20 mouse cellular contexts compared by ENCODE assay signal in the genomic region with DNA sequence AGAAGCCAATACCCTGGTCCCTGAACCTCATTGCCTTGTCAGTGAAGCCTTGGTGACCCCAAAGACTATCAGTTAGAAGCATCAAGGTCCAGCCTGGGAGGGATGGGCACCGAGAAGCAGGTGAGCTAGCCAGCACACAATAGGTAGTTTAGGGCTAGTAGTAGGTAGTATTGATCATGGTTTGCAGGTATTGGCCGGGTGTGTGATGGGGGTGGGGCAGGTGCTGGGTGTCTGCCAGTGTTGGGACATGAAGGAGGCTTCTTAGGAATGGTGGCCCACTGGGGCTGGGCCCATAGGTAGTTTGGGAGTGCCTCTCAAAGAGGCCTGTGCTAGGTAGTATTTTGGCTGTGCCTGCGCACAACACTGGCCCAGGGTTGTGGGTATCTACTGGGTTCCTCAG. TPM values are rescaled to one million over a fixed set of nuclear protein-coding genes. Genes with fewer than 3 reads are reported as not detected.
A peak's percentile ranks its signal among the peaks of the same experiment; 100 is the strongest.
DNase-seq lines count a peak whose midpoint lies in the region; ATAC-seq and TF ChIP-seq lines count a peak whose summit lies in the region.
"Had no signal": no experiment of that assay in that cellular context is flagged by ENCODE, and none has a peak within 500 bp of the region (broad histone marks: within the 10 kb centered on the region; RNA-seq: fewer than 3 reads in every experiment).

No protein-coding gene starts in this region.

- H3K27ac ChIP-seq in neural tube, embryonic 12.5 days = peak overlapping the region; percentile 32; the same call in 1 of the 2 replicates
- H3K27ac ChIP-seq in layer of hippocampus, adult 2 months = no peak overlapping the region
- H3K27ac ChIP-seq in liver, postnatal 0 days (ENCODE audit: low read depth) = no peak overlapping the region
- H3K27ac ChIP-seq in liver, embryonic 12.5 days = no peak overlapping the region
- H3K27ac ChIP-seq: intestine, embryonic 15.5 days had no signal

- peaks cover 36% of the 10 kb centered on the region for H3K4me1 ChIP-seq in neural tube, embryonic 12.5 days
- peaks cover 7% of the 10 kb centered on the region for H3K4me1 ChIP-seq in liver, postnatal 0 days (ENCODE audit: insufficient read depth)
- H3K4me1 ChIP-seq in liver, embryonic 12.5 days = peaks cover 15% of the 10 kb centered on the region

- no peaks in the 10 kb centered on the region for H3K9me3 ChIP-seq in neural tube, embryonic 12.5 days
- no peaks in the 10 kb centered on the region for H3K9me3 ChIP-seq in liver, postnatal 0 days (ENCODE audit: low read length)
- no peaks in the 10 kb centered on the region for H3K9me3 ChIP-seq in liver, embryonic 12.5 days (replicated peaks)
- H3K9me3 ChIP-seq: intestine, embryonic 15.5 days; megakaryocyte, embryonic 14.5 days had no signal

- DNase-seq in heart, adult 11 months = peak; percentile 83
- DNase-seq in heart, postnatal 14 days = no peak
- DNase-seq in induced T-regulatory cell, adult 2 months (ENCODE audit: low read depth) = peak; percentile 6
- DNase-seq in kidney, postnatal 25 days = peak; percentile 22 to 55
- DNase-seq in layer of hippocampus, adult 2 months (ENCODE audit: low spot score in 2 of 2) = no peak
- DNase-seq in liver, postnatal 0 days = no peak
- DNase-seq: adrenal gland, adult 8-10 months; cerebellum, adult 9-10 months; embryo, embryonic 11 days had no signal

- no peaks in the 10 kb centered on the region for H3K36me3 ChIP-seq in neural tube, embryonic 12.5 days
- H3K36me3 ChIP-seq in liver, postnatal 0 days (replicated peaks; ENCODE audit: insufficient read depth, low read length) = no peaks in the 10 kb centered on the region
- H3K36me3 ChIP-seq in liver, embryonic 12.5 days = no peaks in the 10 kb centered on the region
- H3K36me3 ChIP-seq: intestine, embryonic 15.5 days had no signal

- TF ChIP-seq EP300 in liver, postnatal 0 days (IDR thresholded peaks at IDR 0.05; ENCODE audit: low read depth) = no peak

- 14% methylated on average over 3 of the region's 3 CpGs for WGBS in neural tube, embryonic 12.5 days
- 46% methylated on average over 3 of the region's 3 CpGs for WGBS in liver, postnatal 0 days (ENCODE audit: insufficient replicate concordance)
- WGBS in liver, embryonic 12.5 days (ENCODE audit: insufficient replicate concordance) = 11% methylated on average over 3 of the region's 3 CpGs

- no peaks in the 10 kb centered on the region for H3K27me3 ChIP-seq in neural tube, embryonic 12.5 days (replicated peaks)
- peaks cover 98% of the 10 kb centered on the region for H3K27me3 ChIP-seq in liver, postnatal 0 days (ENCODE audit: insufficient read depth, low read length)
- H3K27me3 ChIP-seq in liver, embryonic 12.5 days (replicated peaks) = peaks cover 100% of the 10 kb centered on the region

- H3K4me3 ChIP-seq in neural tube, embryonic 12.5 days = peak overlapping the region; percentile 82
- H3K4me3 ChIP-seq in layer of hippocampus, adult 2 months = no peak overlapping the region
- no peak overlapping the region for H3K4me3 ChIP-seq in liver, postnatal 0 days (ENCODE audit: low read depth, low read length)
- no peak overlapping the region for H3K4me3 ChIP-seq in liver, embryonic 12.5 days
- H3K4me3 ChIP-seq: erythroblast, embryonic 14.5 days; megakaryocyte, embryonic 14.5 days had no signal

- peak overlapping the region; percentile 100 for H3K9ac ChIP-seq in neural tube, embryonic 12.5 days
- H3K9ac ChIP-seq in liver, postnatal 0 days (replicated peaks) = no peak overlapping the region
- no peak overlapping the region for H3K9ac ChIP-seq in liver, embryonic 12.5 days

- intact Hi-C loops in heart, postnatal 14 days (cut with DNase I) = no loop called here

- ATAC-seq in neural tube, embryonic 12.5 days (ENCODE audit: low FRiP score, low read depth) = no peak
- ATAC-seq in liver, postnatal 0 days = no peak
- ATAC-seq in liver, embryonic 12.5 days = no peak
- ATAC-seq: intestine, embryonic 15.5 days; lung, postnatal 0 days had no signal

- TF ChIP-seq CTCF in layer of hippocampus, adult 2 months (conservative IDR thresholded peaks at IDR 0.05) = no peak
- no peak for TF ChIP-seq CTCF in liver, postnatal 0 days (IDR thresholded peaks at IDR 0.05; ENCODE audit: low read depth)

- peak overlapping the region; percentile 99 for H3K4me2 ChIP-seq in neural tube, embryonic 12.5 days (replicated peaks)
- H3K4me2 ChIP-seq in liver, postnatal 0 days (ENCODE audit: low read depth, low read length) = no peak overlapping the region
- no peak overlapping the region for H3K4me2 ChIP-seq in liver, embryonic 12.5 days

RNA-seq across cellular contexts. Expression of a gene that starts 1.9 kb away (rescaled TPM):
- not detected for total RNA-seq in heart, postnatal 14 days (2021)
- not detected in 2 replicates for polyA plus RNA-seq in neural tube, embryonic 12.5 days (2016; fragmentation: Nextera tagmentation; extraction: Ambion mirVana)
- total RNA-seq in layer of hippocampus, adult 2 months (2021) = not detected
- not detected in 2 replicates for polyA plus RNA-seq in liver, postnatal 0 days (2015; fragmentation: Nextera tagmentation; extraction: Ambion mirVana)
- not detected in 2 replicates for polyA plus RNA-seq in liver, embryonic 12.5 days (2016; fragmentation: Nextera tagmentation; extraction: Ambion mirVana)
- total RNA-seq: layer of hippocampus, postnatal 25 days; liver, adult 2 months had no signal
- polyA plus RNA-seq: erythroblast, embryonic 14.5 days; heart, postnatal 0 days; intestine, embryonic 15.5 days; liver, adult 2 months; lung, postnatal 0 days had no signal

RNA-seq across cellular contexts. Expression of a gene that starts 1.9 kb away (rescaled TPM):
- total RNA-seq in heart, postnatal 14 days (2021) = 1 to 10 TPM; 1.2 TPM
- polyA plus RNA-seq in neural tube, embryonic 12.5 days (2016; fragmentation: Nextera tagmentation; extraction: Ambion mirVana) = 21.1 and 25.1 TPM in 2 replicates
- not detected for total RNA-seq in layer of hippocampus, adult 2 months (2021)
- 0.16 and 0.17 TPM in 2 replicates for polyA plus RNA-seq in liver, postnatal 0 days (2015; fragmentation: Nextera tagmentation; extraction: Ambion mirVana)
- polyA plus RNA-seq in liver, embryonic 12.5 days (2016; fragmentation: Nextera tagmentation; extraction: Ambion mirVana) = 0.97 and 1.2 TPM in 2 replicates
- total RNA-seq: layer of hippocampus, postnatal 25 days; monocyte, adult 5-6 weeks had no signal
- polyA plus RNA-seq: erythroblast, embryonic 14.5 days had no signal

RNA-seq across cellular contexts. Expression of a gene that starts 6.5 kb away (rescaled TPM):
- not detected for total RNA-seq in heart, postnatal 14 days (2021)
- polyA plus RNA-seq in neural tube, embryonic 12.5 days (2016; fragmentation: Nextera tagmentation; extraction: Ambion mirVana) = 34.7 and 34.9 TPM in 2 replicates
- total RNA-seq in layer of hippocampus, adult 2 months (2021) = not detected
- polyA plus RNA-seq in liver, postnatal 0 days (2015; fragmentation: Nextera tagmentation; extraction: Ambion mirVana) = not detected in 2 replicates
- 0.14 and 0.20 TPM in 2 replicates for polyA plus RNA-seq in liver, embryonic 12.5 days (2016; fragmentation: Nextera tagmentation; extraction: Ambion mirVana)
- total RNA-seq: ES-E14; layer of hippocampus, postnatal 25 days; liver, adult 2 months; monocyte, adult 5-6 weeks had no signal
- polyA plus RNA-seq: erythroblast, embryonic 14.5 days; heart, postnatal 0 days; liver, adult 2 months had no signal

RNA-seq across cellular contexts. Expression of a gene that starts 6.6 kb away (rescaled TPM):
- total RNA-seq in heart, postnatal 14 days (2021) = under 1 TPM; 0.17 to 0.29 TPM
- 81.2 and 102 TPM in 2 replicates for polyA plus RNA-seq in neural tube, embryonic 12.5 days (2016; fragmentation: Nextera tagmentation; extraction: Ambion mirVana)
- not detected for total RNA-seq in layer of hippocampus, adult 2 months (2021)
- polyA plus RNA-seq in liver, postnatal 0 days (2015; fragmentation: Nextera tagmentation; extraction: Ambion mirVana) = 0.39 and 0.50 TPM in 2 replicates
- polyA plus RNA-seq in liver, embryonic 12.5 days (2016; fragmentation: Nextera tagmentation; extraction: Ambion mirVana) = 0.74 and 0.81 TPM in 2 replicates
- total RNA-seq: layer of hippocampus, postnatal 25 days; liver, adult 2 months; monocyte, adult 5-6 weeks had no signal

RNA-seq across cellular contexts. Expression of a gene that starts 10.7 kb away (rescaled TPM):
- total RNA-seq in heart, postnatal 14 days (2021) = 1 to 10 TPM; 1.4 to 2.1 TPM
- polyA plus RNA-seq in neural tube, embryonic 12.5 days (2016; fragmentation: Nextera tagmentation; extraction: Ambion mirVana) = 72.6 and 76.1 TPM in 2 replicates
- total RNA-seq in layer of hippocampus, adult 2 months (2021) = not detected
- polyA plus RNA-seq in liver, postnatal 0 days (2015; fragmentation: Nextera tagmentation; extraction: Ambion mirVana) = 0.58 and 0.73 TPM in 2 replicates
- 2.1 and 3.1 TPM in 2 replicates for polyA plus RNA-seq in liver, embryonic 12.5 days (2016; fragmentation: Nextera tagmentation; extraction: Ambion mirVana)
- total RNA-seq: layer of hippocampus, postnatal 25 days; monocyte, adult 5-6 weeks had no signal
- polyA plus RNA-seq: erythroblast, embryonic 14.5 days had no signal

Comparison
In these comparisons a context has a peak if more than half of its experiments do, and no peak if none do; other contexts are left out.
1. DNase-seq: peak in heart, adult 11 months (single experiment), induced T-regulatory cell, adult 2 months (single experiment) and kidney, postnatal 25 days (2 of 2); none in heart, postnatal 14 days (0 of 2), layer of hippocampus, adult 2 months (0 of 2) and liver, postnatal 0 days (single experiment).
2. RNA of a gene that starts 1.9 kb away (polyA plus RNA-seq): 21.1 to 25.1 TPM in neural tube, embryonic 12.5 days; 0.97 to 1.2 TPM in liver, embryonic 12.5 days and 0.16 to 0.17 TPM in liver, postnatal 0 days; every median in the first group is over 10 times any median in the second.
3. RNA of a gene that starts 6.5 kb away (polyA plus RNA-seq): 34.7 to 34.9 TPM in neural tube, embryonic 12.5 days; 0.14 to 0.20 TPM in liver, embryonic 12.5 days and not detected in liver, postnatal 0 days; every median in the first group is over 10 times any median in the second.